In genomic region chr17:66076934-66077333, GRCm38 (mm10) we compare ENCODE assay signal across 8 mouse cellular contexts. TPM values are rescaled to one million over a fixed set of nuclear protein-coding genes. Genes with fewer than 3 reads are reported as not detected.
DNase-seq lines count a peak whose midpoint lies in the region; ATAC-seq and TF ChIP-seq lines count a peak whose summit lies in the region.

Gene Ankrd12, minus strand, starts transcription at chr17:66077089.

- TF ChIP-seq CTCF in stomach, postnatal 0 days (IDR thresholded peaks at IDR 0.05; ENCODE audit: low read depth) = no peak

- peak; percentile 93 for DNase-seq in ES-CJ7 (ENCODE audit: low read depth, low spot score)
- peak; percentile 97 to 98 for DNase-seq in heart, postnatal 10 days
- DNase-seq in large intestine, adult 2 months (ENCODE audit: low read depth, low spot score) = peak; percentile 73
- peak; percentile 97 for DNase-seq in stomach, postnatal 0 days (ENCODE audit: low spot score)

- H3K4me3 ChIP-seq in forebrain, embryonic 13.5 days = peak within 1 kb of the TSS; percentile 94
- H3K4me3 ChIP-seq in liver, embryonic 16.5 days (ENCODE audit: low read depth, low read length) = peak within 1 kb of the TSS; percentile 95
- peak within 1 kb of the TSS; percentile 96 for H3K4me3 ChIP-seq in neural tube, embryonic 12.5 days
- peak within 1 kb of the TSS; percentile 95 for H3K4me3 ChIP-seq in stomach, postnatal 0 days (ENCODE audit: low read depth, low read length)

- H3K9ac ChIP-seq in forebrain, embryonic 13.5 days = peak within 1 kb of the TSS; percentile 91
- H3K9ac ChIP-seq in liver, embryonic 16.5 days (ENCODE audit: low read depth, low read length) = peak within 1 kb of the TSS; percentile 92
- peak within 1 kb of the TSS; percentile 87 for H3K9ac ChIP-seq in neural tube, embryonic 12.5 days
- H3K9ac ChIP-seq in stomach, postnatal 0 days (ENCODE audit: low read length) = peak within 1 kb of the TSS; percentile 83

- peak; percentile 93 for ATAC-seq in cerebellum, adult (ENCODE audit: insufficient number of reproducible peaks, low FRiP score, low TSS enrichment)
- ATAC-seq in forebrain, embryonic 13.5 days = peak; percentile 98
- peak; percentile 91 for ATAC-seq in liver, embryonic 16.5 days (ENCODE audit: low read depth)
- peak; percentile 97 for ATAC-seq in neural tube, embryonic 12.5 days (ENCODE audit: low FRiP score, low read depth)
- peak; percentile 98 for ATAC-seq in stomach, postnatal 0 days (ENCODE audit: low FRiP score, low TSS enrichment)

- peaks cover 22% of the 10 kb centered on the region for H3K36me3 ChIP-seq in forebrain, embryonic 13.5 days (ENCODE audit: poor library complexity, severe bottlenecking)
- peaks cover 8% of the 10 kb centered on the region for H3K36me3 ChIP-seq in liver, embryonic 16.5 days (ENCODE audit: control insufficient read depth, insufficient read depth)
- H3K36me3 ChIP-seq in neural tube, embryonic 12.5 days = peaks cover 19% of the 10 kb centered on the region
- 0 out of 2 replicates have a peak, but pooled peaks cover 6% of the 10 kb centered on the region for H3K36me3 ChIP-seq in stomach, postnatal 0 days (ENCODE audit: control insufficient read depth, insufficient read depth, low read length)

- intact Hi-C loops in heart, postnatal 10 days (cut with DNase I) = loop anchor here (1.0 kb wide), 1 partner anchor 24 kb away; the partner anchor contains the start of gene Ndufv2

- H3K9me3 ChIP-seq in forebrain, embryonic 13.5 days (replicated peaks) = no peaks in the 10 kb centered on the region
- no peaks in the 10 kb centered on the region for H3K9me3 ChIP-seq in liver, embryonic 16.5 days (replicated peaks; ENCODE audit: control insufficient read depth, low read length)
- no peaks in the 10 kb centered on the region for H3K9me3 ChIP-seq in neural tube, embryonic 12.5 days
- no peaks in the 10 kb centered on the region for H3K9me3 ChIP-seq in stomach, postnatal 0 days (ENCODE audit: control insufficient read depth, low read length)

- no peaks in the 10 kb centered on the region for H3K27me3 ChIP-seq in forebrain, embryonic 13.5 days
- H3K27me3 ChIP-seq in liver, embryonic 16.5 days (ENCODE audit: control insufficient read depth, insufficient read depth, low read depth, low read length) = no peaks in the 10 kb centered on the region
- no peaks in the 10 kb centered on the region for H3K27me3 ChIP-seq in neural tube, embryonic 12.5 days (replicated peaks)
- H3K27me3 ChIP-seq in stomach, postnatal 0 days (ENCODE audit: control insufficient read depth, insufficient read depth, low read length) = no peaks in the 10 kb centered on the region

- under 1% methylated on average over 52 of the region's 53 CpGs for WGBS in forebrain, embryonic 13.5 days
- under 1% methylated on average over 53 of the region's 53 CpGs for WGBS in large intestine, adult 2 months
- under 1% methylated on average over 53 of the region's 53 CpGs for WGBS in liver, embryonic 16.5 days (ENCODE audit: insufficient replicate concordance)
- under 1% methylated on average over 53 of the region's 53 CpGs for WGBS in neural tube, embryonic 12.5 days
- 3% methylated on average over 46 of the region's 53 CpGs for WGBS in stomach, postnatal 0 days

- no peak for TF ChIP-seq EP300 in stomach, postnatal 0 days (optimal IDR thresholded peaks at IDR 0.05)

- peaks cover 19% of the 10 kb centered on the region for H3K4me1 ChIP-seq in forebrain, embryonic 13.5 days
- H3K4me1 ChIP-seq in liver, embryonic 16.5 days (ENCODE audit: control insufficient read depth, low read depth, low read length) = peaks cover 16% of the 10 kb centered on the region
- H3K4me1 ChIP-seq in neural tube, embryonic 12.5 days = peaks cover 6% of the 10 kb centered on the region
- H3K4me1 ChIP-seq in stomach, postnatal 0 days (replicated peaks; ENCODE audit: control insufficient read depth, insufficient read depth) = no peaks in the 10 kb centered on the region

- H3K27ac ChIP-seq in forebrain, embryonic 13.5 days = peak within 1 kb of the TSS; percentile 95
- H3K27ac ChIP-seq in liver, embryonic 16.5 days (ENCODE audit: low read length) = peak within 1 kb of the TSS; percentile 99
- peak within 1 kb of the TSS; percentile 88 for H3K27ac ChIP-seq in neural tube, embryonic 12.5 days
- H3K27ac ChIP-seq in stomach, postnatal 0 days (replicated peaks) = peak within 1 kb of the TSS; percentile 97

- peak within 1 kb of the TSS; percentile 84 for H3K4me2 ChIP-seq in forebrain, embryonic 13.5 days
- H3K4me2 ChIP-seq in liver, embryonic 16.5 days (ENCODE audit: low read depth, low read length) = peak within 1 kb of the TSS; percentile 99
- peak within 1 kb of the TSS; percentile 86 for H3K4me2 ChIP-seq in neural tube, embryonic 12.5 days (replicated peaks)
- H3K4me2 ChIP-seq in stomach, postnatal 0 days (replicated peaks; ENCODE audit: low read depth) = peak within 1 kb of the TSS; percentile 88

RNA-seq across cellular contexts. Expression of gene Ankrd12, which starts in this region (rescaled TPM):
- 77.4 and 80.8 TPM in 2 replicates for polyA plus RNA-seq in forebrain, embryonic 13.5 days (2015; fragmentation: Nextera tagmentation; extraction: Ambion mirVana)
- 10 to 100 TPM; 16.6 to 18.6 TPM for total RNA-seq in heart, postnatal 10 days (2021)
- polyA plus RNA-seq in large intestine, adult 2 months (2012; rRNA removed) = 3.2 and 4.4 TPM in 2 replicates
- polyA plus RNA-seq in liver, embryonic 16.5 days (2015; fragmentation: Nextera tagmentation; extraction: Ambion mirVana) = 8.0 and 9.1 TPM in 2 replicates
- 69.2 and 72.3 TPM in 2 replicates for polyA plus RNA-seq in neural tube, embryonic 12.5 days (2016; fragmentation: Nextera tagmentation; extraction: Ambion mirVana)
- polyA plus RNA-seq in stomach, postnatal 0 days (2015; fragmentation: Nextera tagmentation; extraction: Ambion mirVana) = 23.4 and 25.5 TPM in 2 replicates

Comparison
In these comparisons a context has a peak if more than half of its experiments do, and no peak if none do; other contexts are left out.
1. Peak in every context shown above with its lines: DNase-seq, ATAC-seq, H3K4me3 ChIP-seq and H3K27ac ChIP-seq.